In genomic region chr12:52922510-52922909, GRCm38 (mm10) we compare ENCODE assay signal across 11 mouse cellular contexts.
"Had no signal": no experiment of that assay in that cellular context is flagged by ENCODE, and none has a peak within 500 bp of the region (broad histone marks: within the 10 kb centered on the region; RNA-seq: fewer than 3 reads in every experiment).

No protein-coding gene starts in this region.

- H3K4me2 ChIP-seq: limb, embryonic 13.5 days; midbrain, embryonic 12.5 days; neural tube, embryonic 15.5 days had no signal

- H3K9me3 ChIP-seq: limb, embryonic 13.5 days; midbrain, embryonic 12.5 days; neural tube, embryonic 15.5 days had no signal

- H3K36me3 ChIP-seq: limb, embryonic 13.5 days; midbrain, embryonic 12.5 days; neural tube, embryonic 15.5 days had no signal

- H3K4me3 ChIP-seq: limb, embryonic 13.5 days; midbrain, embryonic 12.5 days; myocyte; neural tube, embryonic 15.5 days had no signal

- H3K27ac ChIP-seq: limb, embryonic 13.5 days; liver, embryonic 14.5 days; midbrain, embryonic 12.5 days; neural tube, embryonic 15.5 days had no signal

- H3K9ac ChIP-seq: limb, embryonic 13.5 days; liver, embryonic 14.5 days; midbrain, embryonic 12.5 days; neural tube, embryonic 15.5 days had no signal

- DNase-seq: kidney, postnatal 14 days; left cerebral cortex, postnatal 4 days; lung, adult 18-20 months; right cerebral cortex, adult 18-20 months; right cerebral cortex, postnatal 25 days; thymus, postnatal 36 days had no signal

- H3K27me3 ChIP-seq: midbrain, embryonic 12.5 days; neural tube, embryonic 15.5 days had no signal
